Mouse (Mus musculus) stomach, postnatal 0 days (tissue): Measurements from ENCODE around the gene Pak2. TPM values are rescaled to one million over a fixed set of nuclear protein-coding genes. Genes with fewer than 3 reads are reported as not detected.

Experiments
- ATAC-seq: fragments of 200-750 bp; cut with Nextera tagmentation; 2 replicates; pipeline ENCODE4 v1.8.0; 2017; ENCODE audit not compliant: low FRiP score, low TSS enrichment
- DNase-seq: peaks from one replicate; pipeline ENCODE4 v3.0.0-alpha.2; 2016; ENCODE audit warnings: low spot score
- H3K27ac ChIP-seq: fragments of 300-500 bp; sonication (generic); replicated peaks from 2 replicates; pipeline ENCODE4 v1.5.1; 2014; ENCODE audit warnings: mild to moderate bottlenecking, control low read depth
- H3K27me3 ChIP-seq: fragments of 300-500 bp; sonication (generic); 2 replicates; pipeline ENCODE4 v1.6.1; 2014; ENCODE audit warnings: low read length; ENCODE audit not compliant: control insufficient read depth, insufficient read depth
- H3K36me3 ChIP-seq: fragments of 300-500 bp; sonication (generic); 2 replicates; pipeline ENCODE4 v1.6.1; 2014; ENCODE audit warnings: low read length, mixed read lengths; ENCODE audit not compliant: control insufficient read depth, insufficient read depth
- H3K4me1 ChIP-seq: fragments of 300-500 bp; sonication (generic); replicated peaks from 2 replicates; pipeline ENCODE4 v1.6.1; 2014; ENCODE audit warnings: antibody characterized with exemption; ENCODE audit not compliant: control insufficient read depth, insufficient read depth
- H3K4me2 ChIP-seq: fragments of 300-500 bp; sonication (generic); replicated peaks from 2 replicates; pipeline ENCODE4 v1.6.1; 2014; ENCODE audit warnings: low read depth, mild to moderate bottlenecking, control low read depth, moderate library complexity
- H3K4me3 ChIP-seq: fragments of 300-500 bp; sonication (generic); 2 replicates; pipeline ENCODE4 v1.5.1; 2014; ENCODE audit warnings: low read depth, low read length, control low read depth
- H3K9ac ChIP-seq: fragments of 300-500 bp; sonication (generic); 2 replicates; pipeline ENCODE4 v1.6.1; 2014; ENCODE audit warnings: mild to moderate bottlenecking, low read length, control low read depth, mixed read lengths
- H3K9me3 ChIP-seq: fragments of 300-500 bp; sonication (generic); 2 replicates; pipeline ENCODE4 v1.6.1; 2016; ENCODE audit warnings: low read length; ENCODE audit not compliant: control insufficient read depth
- CTCF ChIP-seq: IDR thresholded peaks from 2 replicates; pipeline ENCODE4 v1.5.1; 2016; ENCODE audit warnings: antibody characterized with exemption, low read depth, mild to moderate bottlenecking, moderate library complexity
- EP300 ChIP-seq: optimal IDR thresholded peaks from 2 replicates; pipeline ENCODE3; 2016; ENCODE audit warnings: antibody characterized with exemption
- WGBS: fragments of 180-500 bp; shearing (Covaris S2); extraction: QIAGEN DNeasy Blood & Tissue Kit; methylation state at CpG from one replicate; pipeline ENCODE4 v1.1.7; 2014; 5-methylcytosine and 5-hydroxymethylcytosine counted together
- polyA plus RNA-seq: library from polyadenylated mRNA; unstranded; fragments of >200 nt; fragmentation: Nextera tagmentation; extraction: Ambion mirVana; gene quantifications from 2 replicates; pipeline ENCODE4 v1.2.1, GENCODE M21; 2015

Pak2 gene
- polyA plus RNA-seq, 1 experiment from 2014 or later = 23.6 TPM

DNA sequence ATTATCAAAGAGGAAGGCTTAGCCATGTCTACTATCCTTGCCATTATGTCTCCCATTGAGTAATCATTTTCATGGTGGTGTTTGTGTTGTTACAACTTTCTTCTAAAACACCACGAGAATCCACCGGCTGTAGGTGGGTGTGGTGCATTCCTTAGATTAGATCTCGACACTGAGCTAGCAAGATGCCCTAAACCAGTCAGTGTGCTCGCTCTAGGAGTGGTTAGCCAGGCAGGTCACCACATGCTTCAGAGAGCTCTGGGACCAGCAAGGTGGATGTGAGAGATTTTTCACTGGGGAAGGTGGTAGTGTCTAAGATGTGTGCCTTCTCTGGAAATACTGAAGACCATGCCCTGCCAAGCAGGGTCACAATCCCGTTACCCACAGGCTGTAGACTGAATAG, 37.0 kb upstream of the Pak2 start:
- Histone ChIP-seq H3K27ac (no peak overlapping the region), H3K36me3 (no peaks in the 10 kb centered on the region), H3K4me2 (no peak overlapping the region), H3K27me3 (no peaks in the 10 kb centered on the region), H3K9ac (no peak overlapping the region), H3K4me3 (no peak overlapping the region), H3K9me3 (no peaks in the 10 kb centered on the region), H3K4me1 (no peaks in the 10 kb centered on the region)
- DNase-seq = no peak
- 27% methylated on average over 5 of the region's 5 CpGs for WGBS
- 0 out of 2 replicates have a peak, but pooled peaks have one; percentile 35 for ATAC-seq
- no peak for TF ChIP-seq CTCF
- TF ChIP-seq EP300 = no peak

DNA sequence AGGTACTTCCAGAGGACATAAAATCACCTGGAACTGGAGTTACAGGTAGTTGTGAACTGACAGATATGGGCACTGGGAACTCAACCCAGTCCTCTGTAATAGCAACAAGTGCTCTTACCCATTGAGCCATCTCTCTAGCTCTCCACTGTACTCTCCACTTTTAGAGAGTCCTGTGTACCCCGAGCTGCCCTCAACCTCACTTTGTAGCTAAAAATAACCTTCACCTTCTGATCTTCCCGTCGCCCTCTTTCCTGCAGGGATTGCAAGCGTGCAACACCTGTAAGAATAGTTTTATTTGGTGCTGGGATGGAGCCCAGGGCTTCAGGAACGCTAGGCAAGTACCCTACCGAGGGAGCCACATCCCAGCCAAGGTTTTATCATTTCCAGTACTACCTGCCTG, 36.6 kb upstream of the Pak2 start:
- H3K27ac ChIP-seq = no peak overlapping the region

DNA sequence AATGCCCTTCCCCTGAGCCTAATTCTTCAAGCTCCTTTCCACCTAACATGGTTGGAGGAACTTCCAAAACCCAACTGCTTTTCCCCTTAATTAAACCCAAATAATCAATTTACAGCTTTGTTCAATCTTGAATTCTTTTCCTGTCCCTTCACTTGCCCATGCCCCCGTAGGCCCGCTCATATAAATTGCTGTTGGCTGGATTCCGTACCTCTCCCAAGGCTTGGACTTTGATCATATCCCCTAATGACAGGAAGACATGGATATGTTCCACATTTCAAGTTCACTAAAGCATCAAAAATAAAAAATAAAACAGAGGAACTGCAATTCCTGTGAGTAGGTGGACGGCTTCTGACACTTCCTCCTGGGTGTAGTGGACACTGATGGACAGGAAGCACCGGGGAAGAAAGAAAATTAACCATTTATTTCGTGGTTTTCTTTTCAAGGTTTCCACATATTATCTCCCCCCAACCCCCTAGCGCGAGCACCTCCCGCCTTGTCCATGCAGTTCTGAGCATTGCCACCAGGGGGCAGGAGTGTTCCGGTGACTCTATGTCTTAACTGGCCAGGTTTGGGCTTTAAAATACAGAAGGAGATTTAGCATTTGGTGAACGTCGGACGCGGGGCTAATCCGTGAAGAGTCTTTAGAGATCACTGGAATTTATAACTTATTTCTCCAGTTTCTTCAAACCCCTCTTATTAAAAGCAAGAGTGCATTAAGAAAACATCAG, 36.0 kb upstream of the Pak2 start:
- 15% methylated on average over 15 of the region's 15 CpGs for WGBS
- Histone ChIP-seq H3K9me3 (no peaks in the 10 kb centered on the region), H3K9ac (no peak overlapping the region), H3K36me3 (no peaks in the 10 kb centered on the region), H3K27ac (no peak overlapping the region), H3K27me3 (no peaks in the 10 kb centered on the region), H3K4me3 (no peak overlapping the region), H3K4me2 (no peak overlapping the region), H3K4me1 (no peaks in the 10 kb centered on the region)
- no peak for TF ChIP-seq EP300
- peak; percentile 96 for TF ChIP-seq CTCF
- DNase-seq = peak; percentile 76
- ATAC-seq = peak; percentile 39; the same call in 1 of the 2 replicates

More for the DNA sequence above, 36.6 kb upstream of the Pak2 start:
- H3K4me2 ChIP-seq = no peak overlapping the region
- no peak overlapping the region for H3K4me3 ChIP-seq
- DNase-seq (no peak), ATAC-seq (no peak)
- H3K27me3 ChIP-seq = no peaks in the 10 kb centered on the region
- TF ChIP-seq CTCF = no peak
- TF ChIP-seq EP300 = no peak
- no peak overlapping the region for H3K9ac ChIP-seq
- 42% methylated on average over 6 of the region's 6 CpGs for WGBS
- H3K36me3 ChIP-seq = no peaks in the 10 kb centered on the region
- no peaks in the 10 kb centered on the region for H3K4me1 ChIP-seq
- no peaks in the 10 kb centered on the region for H3K9me3 ChIP-seq

DNA sequence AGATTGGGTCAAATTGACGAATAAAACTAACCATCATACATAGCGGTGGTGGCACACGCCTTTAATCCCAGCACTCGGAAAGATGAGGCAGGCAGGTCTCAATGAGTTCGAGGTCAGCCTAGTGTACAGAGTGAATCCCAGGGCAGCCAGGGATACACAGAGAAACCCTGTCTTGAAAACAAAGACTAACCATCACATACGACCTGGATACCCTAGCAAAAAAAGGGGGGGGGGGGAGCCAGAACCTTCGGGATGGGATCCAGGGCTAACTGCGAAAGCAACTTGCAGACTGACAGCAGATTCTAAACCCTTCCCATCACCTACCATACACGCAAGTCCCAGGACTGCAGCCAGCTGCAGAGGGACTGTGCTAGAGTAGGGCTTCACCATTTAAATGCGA, 35.3 kb upstream of the Pak2 start:
- H3K27me3 ChIP-seq = no peaks in the 10 kb centered on the region
- H3K36me3 ChIP-seq = no peaks in the 10 kb centered on the region
- H3K4me1 ChIP-seq = no peaks in the 10 kb centered on the region
- TF ChIP-seq CTCF (no peak), EP300 (no peak)
- no peak for DNase-seq
- no peak overlapping the region for H3K9ac ChIP-seq
- no peaks in the 10 kb centered on the region for H3K9me3 ChIP-seq
- H3K4me2 ChIP-seq = no peak overlapping the region
- no peak for ATAC-seq
- no peak overlapping the region for H3K27ac ChIP-seq
- 86% methylated on average over 10 of the region's 10 CpGs for WGBS
- no peak overlapping the region for H3K4me3 ChIP-seq

DNA sequence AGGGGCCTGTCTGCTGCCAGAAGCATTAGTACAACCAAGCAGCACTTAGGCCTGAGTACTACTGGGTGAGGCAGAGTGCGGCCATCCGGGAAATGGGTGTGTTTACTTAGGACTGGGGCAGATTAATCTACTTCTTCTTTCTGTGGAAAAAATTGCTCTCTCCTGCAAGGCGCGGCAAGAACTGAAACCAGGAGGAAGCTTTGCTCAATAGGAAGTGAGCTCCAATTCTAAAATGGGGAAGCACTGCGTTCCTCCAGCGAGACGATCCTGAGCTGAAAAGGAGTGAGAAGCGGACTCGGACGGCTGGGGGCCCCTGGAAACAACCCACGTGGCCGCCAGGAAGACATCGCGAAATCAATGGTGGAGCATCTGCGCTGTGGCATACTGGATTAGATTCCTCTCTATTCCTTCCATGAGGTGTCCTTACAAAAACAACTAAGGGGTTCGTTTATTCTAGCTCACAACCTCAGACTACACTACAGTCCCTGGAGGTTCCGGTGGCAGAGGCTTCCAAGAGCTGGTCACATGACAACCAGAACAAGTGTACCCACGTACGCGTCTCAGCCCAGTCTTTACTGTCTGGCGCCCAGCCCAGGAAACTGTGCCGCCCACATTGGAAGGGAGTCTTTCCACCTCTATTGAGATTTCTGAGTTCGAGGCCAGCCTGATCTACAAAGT, 34.5 kb upstream of the Pak2 start:
- 50% methylated on average over 23 of the region's 23 CpGs for WGBS
- no peak for TF ChIP-seq CTCF
- TF ChIP-seq EP300 = no peak
- ATAC-seq = peak; percentile 60; the same call in 1 of the 2 replicates
- H3K4me1 ChIP-seq = no peaks in the 10 kb centered on the region
- H3K4me2 ChIP-seq = 0 out of 2 replicates have a peak overlapping the region, but pooled peaks have one; percentile 5
- H3K9ac ChIP-seq = no peak overlapping the region
- no peaks in the 10 kb centered on the region for H3K27me3 ChIP-seq
- H3K27ac ChIP-seq = peak overlapping the region; percentile 49; the same call in 1 of the 2 replicates
- H3K4me3 ChIP-seq = no peak overlapping the region
- peak; percentile 47 for DNase-seq
- no peaks in the 10 kb centered on the region for H3K36me3 ChIP-seq
- H3K9me3 ChIP-seq = no peaks in the 10 kb centered on the region
